Mouse (Mus musculus): ENCODE measurements around the gene Inpp4b.

DNA sequence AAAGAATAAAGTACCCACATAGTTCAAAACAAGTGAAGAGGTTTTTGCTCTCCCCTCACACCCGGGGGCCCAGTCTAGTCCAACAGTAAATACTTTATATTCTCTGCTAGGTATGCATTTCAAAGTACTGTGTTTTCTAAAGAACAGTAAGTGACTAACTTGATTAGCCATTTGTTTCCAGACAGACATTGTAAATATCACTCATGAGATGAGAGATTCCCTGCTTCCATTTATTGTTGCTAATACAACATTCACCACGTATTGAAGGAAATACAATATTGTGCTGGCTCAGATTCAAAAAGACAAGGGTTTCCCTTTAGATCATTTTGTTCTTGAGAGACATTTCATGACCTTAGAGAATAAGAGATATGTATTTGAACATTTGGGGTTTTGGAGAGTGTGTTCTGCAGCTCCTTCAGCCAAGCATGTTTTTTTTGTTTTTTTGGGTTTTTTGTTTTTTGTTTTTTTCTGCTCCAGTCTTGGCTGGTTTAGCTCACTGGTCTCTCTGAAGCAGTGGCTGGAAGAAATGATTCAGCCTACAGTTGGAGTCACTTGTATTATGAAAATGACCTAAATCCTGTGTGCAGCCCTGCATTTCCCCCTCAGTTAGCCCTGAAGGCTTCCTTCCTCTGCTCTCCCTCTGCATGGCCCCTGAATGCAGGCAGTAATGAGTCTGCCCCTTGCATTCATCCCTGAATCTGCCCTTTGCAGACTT, 426.5 kb downstream of the Inpp4b start:
- TF ChIP-seq CTCF (IDR thresholded peaks at IDR 0.05; ENCODE audit: insufficient read depth, low read depth, low read length) (no peak), POLR2A (IDR thresholded peaks at IDR 0.05; ENCODE audit: insufficient read depth, low read depth, low read length) (no peak)

Data from olfactory bulb, adult 2 months (tissue).